Mouse (Mus musculus) megakaryocyte, embryonic 14.5 days (primary cell): ENCODE results near the gene Slc1a7.

Experiments
- FLI1 ChIP-seq: IDR thresholded peaks from 2 replicates; pipeline ENCODE4 v1.6.1; 2012; ENCODE audit warnings: low read length, inconsistent platforms, mixed read lengths
- GATA1 ChIP-seq: IDR thresholded peaks from 3 replicates; pipeline ENCODE4 v1.6.1; 2012; ENCODE audit warnings: mixed read lengths, low read length, inconsistent platforms, borderline replicate concordance

- TF ChIP-seq GATA1 (no peak), FLI1 (no peak)
Observed at GRCm38 (mm10) chr4:107952845-107953244, 15.3 kb upstream of the Slc1a7 start.
